Mouse (Mus musculus) spleen, adult 2 months (tissue): ENCODE results near the gene Dclre1a. TPM values are rescaled to one million over a fixed set of nuclear protein-coding genes. Genes with fewer than 3 reads are reported as not detected.

Experiments
- DNase-seq, 2 experiments: peaks; one replicate each; pipeline versions ENCODE4 v3.0.0 to v3.0.0-alpha.2; 2012 to 2021; ENCODE audit warnings: low spot score in 2 of 2, low read depth in 1 of 2
- H3K27ac ChIP-seq: fragments of 200-500 bp; 2 replicates; pipeline ENCODE4 v1.5.1; 2012; ENCODE audit warnings: low read length, inconsistent platforms; ENCODE audit not compliant: insufficient read depth
- H3K27me3 ChIP-seq: fragments of 200-500 bp; 2 replicates; pipeline ENCODE4 v1.6.1; 2012; ENCODE audit warnings: mild to moderate bottlenecking, moderate library complexity, low read length, inconsistent platforms; ENCODE audit not compliant: control insufficient read depth, insufficient read depth
- H3K36me3 ChIP-seq: fragments of 200-500 bp; 2 replicates; pipeline ENCODE4 v1.6.1; 2012; ENCODE audit warnings: mild to moderate bottlenecking, low read length, inconsistent platforms; ENCODE audit not compliant: control insufficient read depth, insufficient read depth
- H3K4me1 ChIP-seq: fragments of 200-500 bp; 2 replicates; pipeline ENCODE4 v1.6.1; 2011; ENCODE audit warnings: inconsistent platforms; ENCODE audit not compliant: control insufficient read depth, insufficient read depth, insufficient read length
- H3K4me3 ChIP-seq: fragments of 200-500 bp; 2 replicates; pipeline ENCODE4 v1.5.1; 2011; ENCODE audit warnings: mild to moderate bottlenecking, inconsistent platforms; ENCODE audit not compliant: insufficient read depth, insufficient read length; ENCODE audit errors: extremely low read depth
- CTCF ChIP-seq: fragments of 200-500 bp; IDR thresholded peaks from 2 replicates; pipeline ENCODE4 v1.5.1; 2011; ENCODE audit warnings: mild to moderate bottlenecking, inconsistent platforms; ENCODE audit not compliant: insufficient read depth, insufficient read length, insufficient replicate concordance; ENCODE audit errors: extremely low read depth
- POLR2A ChIP-seq: fragments of 200-500 bp; IDR thresholded peaks from 2 replicates; pipeline ENCODE4 v1.6.1; 2011; ENCODE audit warnings: low read depth, low read length, inconsistent platforms
- WGBS: fragments of 180-500 bp; shearing (Covaris S2); methylation state at CpG from one replicate; pipeline ENCODE4 v1.1.7; 2018; 5-methylcytosine and 5-hydroxymethylcytosine counted together
- polyA plus RNA-seq: library from polyadenylated mRNA; depleted of rRNA; stranded (reverse); fragments of >200 nt; gene quantifications from 2 replicates; pipeline ENCODE4 v1.2.3, GENCODE M21; 2012

The Dclre1a gene
- polyA plus RNA-seq, 1 experiment, result 2.6 TPM

- Histone ChIP-seq H3K4me1 (peaks cover 2% of the 10 kb centered on the region; the same call in 1 of the 2 replicates), H3K27me3 (no peaks in the 10 kb centered on the region), H3K36me3 (peaks cover 2% of the 10 kb centered on the region; the same call in 1 of the 2 replicates), H3K27ac (no peak overlapping the region), H3K4me3 (no peak overlapping the region)
- TF ChIP-seq CTCF, result no peak
- TF ChIP-seq POLR2A, result no peak
- WGBS, result 83% methylated on average over 6 of the region's 6 CpGs
- DNase-seq, result no peak
Measured at GRCm38 (mm10) chr19:56566940-56567339, 18.9 kb upstream of the Dclre1a start.

GRCm38 (mm10) chr19:56566041-56566440 is 18.0 kb upstream of the Dclre1a start:
- peak; percentile 20; the same call in 1 of the 2 replicates for TF ChIP-seq CTCF
- no peak for TF ChIP-seq POLR2A
- no peak overlapping the region for H3K4me3 ChIP-seq
- WGBS, result 65% methylated on average over 4 of the region's 4 CpGs
- no peaks in the 10 kb centered on the region; the same call in 1 of the 2 replicates for H3K36me3 ChIP-seq
- peaks cover 2% of the 10 kb centered on the region; the same call in 1 of the 2 replicates for H3K4me1 ChIP-seq
- no peaks in the 10 kb centered on the region for H3K27me3 ChIP-seq
- DNase-seq, result peak in 1 of 2 experiments; percentile 16
- H3K27ac ChIP-seq, result no peak overlapping the region

GRCm38 (mm10) chr19:56565358-56565757 is 17.3 kb upstream of the Dclre1a start:
- WGBS, result 81% methylated on average over 6 of the region's 6 CpGs
- Histone ChIP-seq H3K27me3 (no peaks in the 10 kb centered on the region), H3K4me3 (no peak overlapping the region), H3K4me1 (peaks cover 2% of the 10 kb centered on the region; the same call in 1 of the 2 replicates), H3K36me3 (no peaks in the 10 kb centered on the region; the same call in 1 of the 2 replicates), H3K27ac (no peak overlapping the region)
- TF ChIP-seq POLR2A (no peak), CTCF (no peak)
- no peak for DNase-seq

GRCm38 (mm10) chr19:56563469-56563868 is 15.4 kb upstream of the Dclre1a start:
- TF ChIP-seq POLR2A (no peak), CTCF (no peak)
- WGBS, result 83% methylated on average over 3 of the region's 3 CpGs
- Histone ChIP-seq H3K36me3 (peaks cover 1% of the 10 kb centered on the region; the same call in 1 of the 2 replicates), H3K27me3 (no peaks in the 10 kb centered on the region), H3K4me3 (no peak overlapping the region), H3K27ac (no peak overlapping the region), H3K4me1 (peaks cover 2% of the 10 kb centered on the region; the same call in 1 of the 2 replicates)
- DNase-seq, result no peak

- 91% methylated on average over 9 of the region's 9 CpGs for WGBS
- no peak for DNase-seq
- H3K4me1 ChIP-seq, result peaks cover 2% of the 10 kb centered on the region; the same call in 1 of the 2 replicates
- no peaks in the 10 kb centered on the region for H3K27me3 ChIP-seq
- H3K27ac ChIP-seq, result no peak overlapping the region
- TF ChIP-seq CTCF, result no peak
- TF ChIP-seq POLR2A, result no peak
- H3K36me3 ChIP-seq, result peaks cover 4% of the 10 kb centered on the region; the same call in 1 of the 2 replicates
- no peak overlapping the region for H3K4me3 ChIP-seq
Measured at GRCm38 (mm10) chr19:56562433-56563138, 14.6 kb upstream of the Dclre1a start.

GRCm38 (mm10) chr19:56555972-56556371 is 8.0 kb upstream of the Dclre1a start:
- H3K4me1 ChIP-seq, result no peaks in the 10 kb centered on the region
- no peak overlapping the region for H3K4me3 ChIP-seq
- no peak for DNase-seq
- H3K27me3 ChIP-seq, result no peaks in the 10 kb centered on the region
- 34% methylated on average over 5 of the region's 5 CpGs for WGBS
- no peak overlapping the region for H3K27ac ChIP-seq
- TF ChIP-seq POLR2A (no peak), CTCF (no peak)
- peaks cover 10% of the 10 kb centered on the region for H3K36me3 ChIP-seq

- 95% methylated on average over 3 of the region's 3 CpGs for WGBS
- H3K36me3 ChIP-seq, result peaks cover 6% of the 10 kb centered on the region
- TF ChIP-seq CTCF (no peak), POLR2A (no peak)
- peaks cover 2% of the 10 kb centered on the region; the same call in 1 of the 2 replicates for H3K4me1 ChIP-seq
- DNase-seq, result no peak
- no peak overlapping the region for H3K27ac ChIP-seq
- H3K4me3 ChIP-seq, result no peak overlapping the region
- H3K27me3 ChIP-seq, result no peaks in the 10 kb centered on the region
Measured at GRCm38 (mm10) chr19:56553177-56553576, 5.2 kb upstream of the Dclre1a start.
